Mouse (Mus musculus): ENCODE results near the gene Slc43a1.

The Slc43a1 gene

DNA sequence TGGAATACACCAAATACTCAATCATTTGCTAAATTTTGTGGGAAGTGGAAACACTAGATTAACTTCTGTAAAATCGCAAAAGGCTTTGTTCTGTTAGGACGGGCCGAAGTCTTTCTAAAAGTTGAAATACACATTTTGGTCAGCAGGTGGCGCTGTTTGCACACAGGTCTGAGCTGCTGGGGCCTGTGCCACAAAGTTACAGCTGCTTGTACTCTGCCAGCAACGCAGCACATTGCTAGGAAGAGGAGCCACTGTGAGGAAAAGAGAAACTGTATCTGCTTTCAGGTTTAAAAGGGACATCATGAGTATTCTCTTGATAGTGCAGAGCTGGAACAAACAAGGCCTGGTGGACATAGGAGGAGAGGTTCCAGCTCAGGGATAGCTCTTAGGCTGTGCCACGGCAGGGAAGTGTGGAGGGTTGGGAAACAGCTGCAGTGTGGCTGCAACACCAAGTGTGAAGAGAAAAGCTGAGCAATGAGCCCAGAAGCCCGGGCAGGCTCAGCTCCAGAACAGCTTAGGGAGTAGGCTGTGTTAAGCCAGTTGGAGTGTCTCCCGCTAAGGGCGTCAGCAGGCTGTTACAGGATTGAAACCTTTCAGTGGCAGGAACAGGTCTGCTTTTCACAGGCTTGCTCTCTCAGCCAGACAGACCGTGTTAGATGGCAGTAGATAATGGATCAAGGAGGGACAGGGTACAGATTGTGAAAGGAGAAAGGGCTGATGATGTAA lies 6.8 kb upstream of the Slc43a1 start:
- peak; percentile 62 for DNase-seq (ENCODE audit: low read depth, low spot score)

DNA sequence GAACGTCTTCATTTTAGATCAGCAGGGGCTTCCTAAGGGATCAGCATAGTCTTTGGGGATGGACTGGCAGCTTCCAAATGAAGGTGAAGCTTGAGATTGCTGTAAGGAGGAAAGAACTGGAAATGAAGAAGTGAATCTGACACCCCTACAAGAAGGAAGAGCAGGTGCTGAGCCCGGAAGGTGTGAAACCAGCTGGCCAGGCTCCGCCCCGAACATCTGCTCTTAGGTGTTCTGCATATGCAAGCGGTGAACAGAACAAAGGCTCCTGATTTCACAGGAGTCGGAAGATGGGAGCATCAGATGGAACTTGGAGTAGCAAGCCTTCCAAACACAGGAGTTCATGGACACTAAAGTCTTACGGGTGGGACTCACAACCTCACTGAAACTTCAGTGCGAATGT lies 1.5 kb upstream of the Slc43a1 start:
- no peak for DNase-seq (ENCODE audit: low read depth, low spot score)

DNA sequence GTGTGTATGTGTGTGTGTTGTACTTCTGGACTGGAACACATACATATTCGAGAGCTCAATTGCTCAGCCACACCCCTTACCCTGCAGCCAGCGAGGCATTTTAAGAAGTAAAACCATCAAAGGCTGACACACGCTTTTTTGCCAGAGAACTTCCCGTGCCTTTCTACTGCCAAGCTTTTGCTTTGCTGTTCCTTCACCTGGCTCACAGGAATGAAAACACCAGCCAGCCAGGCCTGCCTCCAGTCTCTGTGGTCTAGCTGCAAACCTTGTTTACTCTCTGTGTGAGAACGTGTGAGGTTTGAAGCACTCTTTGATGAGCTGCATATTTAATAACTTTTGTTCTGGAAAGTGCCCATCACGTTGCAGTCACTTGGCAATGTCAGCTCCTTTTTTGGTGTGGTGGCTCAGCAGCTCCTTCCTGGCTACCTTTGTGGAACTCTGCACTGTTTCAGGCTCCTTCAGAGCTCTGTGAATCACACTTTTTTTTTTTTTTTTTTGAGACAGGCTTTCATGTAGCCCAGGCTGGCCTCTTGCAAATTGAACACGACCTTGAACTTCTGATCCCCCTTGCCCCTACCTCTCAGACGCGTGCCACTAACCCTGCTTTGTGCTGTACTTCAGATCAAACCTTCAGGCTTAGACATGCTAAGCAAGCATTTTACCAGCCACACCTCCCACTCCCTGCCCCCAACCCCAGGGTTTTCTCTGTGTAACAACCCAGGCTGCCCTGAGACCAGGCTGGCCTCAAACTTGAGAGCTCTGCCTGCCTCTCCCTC lies 645 bp upstream of the Slc43a1 start:
- no peak for DNase-seq (ENCODE audit: low read depth, low spot score)

DNA sequence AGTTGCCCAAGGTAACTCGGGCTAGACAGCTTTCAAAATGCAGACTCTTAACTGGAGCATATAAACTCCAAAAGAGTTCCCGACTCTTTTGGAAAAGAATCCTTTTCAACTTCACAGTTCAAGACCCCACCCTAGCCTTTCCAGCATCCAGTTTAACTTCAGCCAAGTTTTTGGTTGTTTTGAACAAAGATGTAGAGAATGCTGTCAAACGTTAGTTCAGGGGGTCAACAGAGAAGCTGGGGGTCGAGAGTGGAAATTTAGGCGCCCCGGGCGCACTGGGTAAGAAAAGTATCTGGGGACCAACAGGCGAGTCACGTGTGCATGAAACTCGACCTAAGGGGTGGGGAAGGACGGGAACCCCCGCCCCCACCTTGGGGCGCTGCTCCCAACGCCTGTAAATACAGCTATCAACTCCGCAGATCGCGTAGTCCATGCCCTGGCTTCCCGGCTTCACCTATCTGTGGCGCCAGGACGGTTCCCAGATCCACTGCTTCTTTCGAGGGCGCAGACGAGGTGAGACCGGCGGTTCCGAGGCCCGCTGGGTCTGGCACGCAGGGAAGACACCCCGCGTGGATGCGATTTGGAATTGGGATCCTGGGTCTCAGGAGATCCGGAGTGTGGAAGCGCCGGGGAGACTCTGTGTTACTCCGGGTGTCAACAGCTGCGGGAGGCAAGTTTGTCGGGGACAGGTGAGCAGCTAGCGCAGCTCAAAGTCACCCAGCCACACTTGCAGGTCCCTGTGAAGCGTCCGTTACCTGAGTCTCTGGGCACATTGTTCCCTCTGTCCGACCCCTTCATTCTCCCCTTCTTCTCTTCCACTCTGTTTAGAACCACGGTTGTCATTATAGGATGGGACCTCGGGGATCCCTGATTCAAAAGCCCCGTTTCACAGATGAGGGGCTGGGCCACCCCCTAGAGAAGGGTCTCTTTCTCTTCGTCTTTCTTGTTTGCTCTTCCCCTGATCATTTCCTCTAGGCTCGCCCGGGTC lies 637 bp downstream of the Slc43a1 start:
- no peak for DNase-seq (ENCODE audit: low read depth, low spot score)

DNA sequence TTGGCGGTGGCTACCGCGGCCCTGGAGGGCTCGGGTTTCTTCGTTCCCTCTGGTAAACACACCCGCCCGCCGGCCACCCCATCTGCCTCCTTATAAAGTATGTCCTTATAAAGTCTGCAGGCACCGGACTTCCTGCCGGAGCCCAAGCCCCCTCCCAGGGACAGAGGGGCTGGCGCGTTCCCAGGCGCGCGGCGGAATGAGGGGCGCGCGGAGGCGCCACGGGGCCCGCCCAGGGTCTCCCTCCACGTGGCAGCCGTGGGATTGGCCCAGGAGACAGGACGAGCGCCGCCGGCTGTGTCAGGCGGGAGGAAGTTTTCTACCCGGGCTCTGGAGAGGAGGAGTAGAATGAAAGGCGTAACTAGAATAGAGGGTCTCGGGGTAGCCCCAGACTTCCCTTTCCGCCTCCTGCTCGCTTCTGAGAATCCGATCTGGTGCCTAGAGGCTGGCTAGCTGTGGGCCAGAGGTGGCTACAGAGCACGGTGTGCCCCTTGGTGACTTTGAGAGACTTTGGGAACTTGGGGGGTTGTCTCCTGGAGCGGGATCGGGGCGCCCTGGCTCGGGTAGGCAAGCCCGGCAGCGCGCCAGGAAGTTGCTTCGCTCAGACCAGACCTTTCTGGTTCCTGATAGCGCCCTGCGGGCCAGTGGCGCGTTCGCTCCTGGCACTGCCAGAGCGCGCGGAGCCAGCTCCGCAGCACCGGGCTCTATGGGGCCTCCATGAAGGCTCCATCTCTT lies 1.5 kb downstream of the Slc43a1 start:
- no peak for DNase-seq (ENCODE audit: low read depth, low spot score)

DNA sequence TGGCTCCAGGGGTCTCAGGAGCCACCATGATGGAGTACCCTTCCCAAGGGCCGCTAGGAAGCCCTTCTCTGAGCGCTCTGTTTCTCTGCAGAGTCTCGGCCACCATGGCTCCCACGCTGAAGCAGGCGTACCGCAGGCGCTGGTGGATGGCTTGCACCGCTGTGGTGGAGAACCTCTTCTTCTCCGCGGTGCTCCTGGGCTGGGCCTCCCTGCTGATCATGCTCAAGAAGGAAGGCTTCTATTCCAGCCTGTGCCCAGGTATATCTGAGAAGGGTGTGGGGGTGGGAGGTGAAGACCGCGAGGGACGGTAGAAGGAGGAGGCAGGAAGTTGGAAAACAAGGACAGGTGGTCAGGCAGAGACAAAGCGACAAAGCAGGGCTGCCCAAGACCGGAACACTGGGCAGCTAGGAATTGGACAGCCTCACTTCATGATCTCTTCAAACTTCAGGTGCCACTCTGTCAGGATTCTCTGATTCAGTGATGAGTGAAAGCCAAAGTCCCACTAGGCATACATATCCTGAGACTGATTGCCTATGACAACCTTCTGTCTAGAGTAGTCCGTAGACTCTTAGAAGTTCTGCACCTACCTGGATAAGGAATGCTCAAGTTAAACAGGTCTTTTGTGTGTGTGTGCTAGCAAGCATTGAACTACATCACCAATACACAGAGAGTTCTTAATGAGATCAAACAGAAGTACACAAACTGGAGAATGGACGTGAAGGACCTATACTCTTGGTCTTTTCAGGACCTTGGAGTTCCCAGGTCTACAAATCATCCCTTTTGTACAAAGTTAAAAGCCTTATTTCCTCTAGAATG lies 2.3 kb downstream of the Slc43a1 start:
- no peak for DNase-seq (ENCODE audit: low read depth, low spot score)

DNA sequence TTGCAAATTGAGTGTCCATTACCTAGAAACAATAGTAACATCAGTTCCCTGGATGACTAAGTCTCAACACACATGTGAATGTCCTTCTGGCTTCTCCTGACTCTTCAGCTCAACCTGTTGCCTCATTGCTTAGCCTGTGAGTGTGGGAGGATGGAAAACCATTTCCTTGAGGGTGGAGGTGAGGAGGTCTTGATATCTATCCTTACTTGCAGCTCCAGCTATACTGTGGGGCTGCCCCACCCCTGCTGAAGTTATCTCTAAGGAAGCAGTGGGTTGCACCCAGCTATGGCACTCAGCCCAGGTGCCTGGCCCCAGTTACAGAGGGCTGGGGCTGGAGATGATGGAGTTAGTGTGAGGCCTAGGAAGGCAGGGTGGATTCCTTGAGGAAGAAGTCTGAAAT lies 3.3 kb downstream of the Slc43a1 start:
- no peak for DNase-seq (ENCODE audit: low read depth, low spot score)

DNA sequence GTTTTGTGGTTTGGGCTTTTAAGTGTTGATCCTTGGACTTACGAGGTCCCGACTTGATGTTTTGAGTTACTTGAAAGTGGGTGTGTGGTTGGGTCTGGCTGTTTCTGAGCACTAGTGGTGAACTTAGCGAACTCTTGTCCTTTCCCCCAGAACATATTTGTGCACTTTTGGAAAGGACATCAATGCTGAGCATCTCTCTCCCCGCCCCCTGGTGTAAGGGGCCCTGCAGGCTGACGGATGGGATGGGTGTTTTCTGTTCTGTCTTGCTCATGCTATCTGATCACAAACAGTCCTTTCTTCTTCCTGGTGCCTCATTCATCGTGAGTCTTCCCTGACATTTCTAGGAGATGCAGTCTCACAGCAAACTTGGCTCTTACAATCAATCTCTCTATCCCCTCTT lies 5.0 kb downstream of the Slc43a1 start:
- DNase-seq (ENCODE audit: low read depth, low spot score), result no peak

DNA sequence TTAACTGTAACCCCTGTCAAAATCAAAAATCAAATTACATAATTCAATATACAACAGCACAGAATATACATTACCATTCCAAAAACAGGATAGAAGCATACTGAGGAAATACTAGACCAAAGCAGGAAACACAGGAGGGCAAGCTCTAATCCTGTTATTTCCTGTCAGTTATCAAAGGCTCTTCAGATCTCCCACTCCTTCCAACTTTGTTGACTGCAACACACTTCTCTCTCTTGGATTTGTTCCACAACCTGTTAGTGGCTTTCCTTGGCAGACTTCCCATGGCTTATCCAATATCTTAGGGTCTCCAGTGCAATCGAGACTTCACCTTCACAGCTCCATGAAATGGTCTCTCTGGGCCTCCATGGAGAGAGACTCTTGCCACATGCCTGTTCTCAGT lies 6.6 kb downstream of the Slc43a1 start:
- no peak for DNase-seq (ENCODE audit: low read depth, low spot score)

DNA sequence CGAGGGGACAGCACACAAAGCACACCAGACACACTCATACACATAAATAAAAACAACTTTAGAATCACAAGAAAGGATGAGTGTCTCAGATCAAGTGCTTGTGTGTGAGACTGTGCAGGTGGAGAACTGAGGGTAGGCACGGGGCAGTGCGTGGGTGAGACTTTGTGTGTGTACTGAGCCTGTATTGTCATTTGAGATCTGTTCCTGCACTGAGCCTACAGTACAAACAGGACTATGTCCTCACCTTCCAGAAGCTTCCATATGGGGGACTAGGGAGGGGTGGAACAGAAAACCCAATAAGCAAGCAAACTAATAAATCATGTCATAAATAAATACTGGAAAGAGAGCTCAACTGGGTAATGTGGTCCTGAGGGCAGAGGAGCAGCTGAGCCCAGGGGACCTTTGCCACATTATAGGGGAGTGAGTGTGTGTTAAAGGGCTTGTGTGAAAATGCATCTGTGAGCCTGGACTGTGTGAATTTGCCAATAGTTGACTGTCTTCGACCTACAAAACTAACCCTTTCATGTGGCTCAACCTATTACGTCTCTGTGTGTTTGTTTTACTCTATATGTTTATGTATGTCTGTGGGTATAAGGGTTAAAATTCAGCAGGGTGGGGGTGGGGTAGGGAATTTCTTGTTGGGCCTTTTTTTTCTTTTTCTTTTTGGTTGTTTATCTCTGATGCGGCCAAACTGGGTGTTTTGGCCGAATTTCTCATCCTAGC lies 11.9 kb downstream of the Slc43a1 start:
- DNase-seq (ENCODE audit: low read depth, low spot score), result no peak

DNA sequence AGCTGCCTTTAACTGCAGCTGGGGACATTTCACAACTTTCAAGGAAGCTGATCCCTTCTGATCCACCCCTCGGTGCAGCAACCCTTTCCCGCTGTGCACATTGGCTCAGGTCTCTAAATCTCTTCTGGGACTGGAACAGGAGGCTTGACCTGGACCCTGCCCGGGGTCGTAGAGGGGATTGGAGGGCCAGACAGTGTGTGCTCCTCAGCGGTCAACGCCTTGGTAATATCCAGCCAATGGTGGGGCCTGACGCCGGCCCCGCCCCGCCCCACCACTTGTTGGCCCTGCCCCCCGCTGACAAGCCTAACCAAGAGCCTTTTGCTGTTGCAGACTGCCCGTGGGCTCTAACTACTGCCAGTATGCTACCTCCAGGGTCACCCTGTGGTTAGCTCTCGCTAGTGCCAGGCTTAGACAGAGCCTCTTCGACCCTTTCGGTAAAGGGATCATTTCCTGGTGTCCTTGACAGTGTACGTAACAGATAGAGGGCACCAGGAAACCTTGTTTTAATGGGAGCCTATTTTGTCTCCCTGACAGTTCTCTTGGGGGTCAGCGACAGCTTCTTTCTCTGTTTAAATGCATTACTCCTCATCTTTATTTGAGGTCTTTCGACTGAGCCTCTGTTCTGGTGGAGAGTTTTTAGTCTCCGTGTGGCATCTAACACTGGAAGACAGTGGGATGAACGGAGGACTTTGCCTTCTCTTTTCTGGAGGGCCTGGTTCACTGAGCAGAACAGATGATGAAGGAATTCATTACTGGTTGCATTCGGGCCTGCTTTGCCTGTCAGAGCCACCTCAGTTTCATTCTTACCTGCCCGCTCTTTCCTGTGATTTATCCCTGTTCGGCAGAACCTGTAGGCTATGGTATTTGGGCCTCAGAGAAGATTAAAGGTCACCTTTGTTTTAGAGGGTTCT lies 12.7 kb downstream of the Slc43a1 start:
- DNase-seq (ENCODE audit: low read depth, low spot score), result no peak

DNA sequence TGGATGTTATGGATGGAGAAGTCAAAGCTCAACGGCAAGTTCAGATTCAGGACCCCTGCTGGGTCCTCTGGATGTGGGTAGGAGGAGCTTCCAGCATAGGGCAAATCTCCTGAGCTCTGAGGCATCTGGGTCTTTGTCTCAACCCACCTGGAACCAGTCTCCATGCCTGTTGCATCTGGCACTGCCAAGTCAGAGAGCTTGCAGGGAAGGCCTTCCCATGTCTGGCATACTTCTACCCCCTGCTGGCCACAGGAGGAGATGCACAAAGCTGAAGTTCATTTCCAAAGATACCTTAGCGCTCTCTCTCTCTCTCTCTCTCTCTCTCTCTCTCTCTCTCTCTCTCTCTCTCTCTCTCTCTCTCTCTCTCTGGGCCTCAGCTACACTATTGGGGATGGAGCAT lies 17.1 kb downstream of the Slc43a1 start:
- DNase-seq (ENCODE audit: low read depth, low spot score), result no peak

DNA sequence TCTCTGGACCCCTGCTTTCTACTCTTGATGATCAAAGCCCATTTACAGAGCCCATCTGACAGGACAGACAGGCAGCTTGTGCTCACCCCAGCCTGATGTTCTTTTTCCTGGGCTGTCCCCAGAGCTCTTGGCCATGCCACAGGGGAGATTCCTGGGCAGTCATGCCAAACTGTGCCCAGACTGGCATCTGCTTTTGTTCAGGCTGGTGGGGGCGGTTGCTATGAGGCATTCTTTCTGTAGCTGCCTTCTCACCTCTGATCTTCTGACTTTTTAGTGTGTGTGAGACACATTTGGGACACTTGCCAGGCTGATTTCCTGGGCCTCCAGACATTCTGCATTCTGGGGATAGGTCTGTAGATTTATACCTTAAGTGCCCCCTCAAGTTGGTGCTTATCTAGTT lies 19.9 kb downstream of the Slc43a1 start:
- DNase-seq (ENCODE audit: low read depth, low spot score), result no peak

DNA sequence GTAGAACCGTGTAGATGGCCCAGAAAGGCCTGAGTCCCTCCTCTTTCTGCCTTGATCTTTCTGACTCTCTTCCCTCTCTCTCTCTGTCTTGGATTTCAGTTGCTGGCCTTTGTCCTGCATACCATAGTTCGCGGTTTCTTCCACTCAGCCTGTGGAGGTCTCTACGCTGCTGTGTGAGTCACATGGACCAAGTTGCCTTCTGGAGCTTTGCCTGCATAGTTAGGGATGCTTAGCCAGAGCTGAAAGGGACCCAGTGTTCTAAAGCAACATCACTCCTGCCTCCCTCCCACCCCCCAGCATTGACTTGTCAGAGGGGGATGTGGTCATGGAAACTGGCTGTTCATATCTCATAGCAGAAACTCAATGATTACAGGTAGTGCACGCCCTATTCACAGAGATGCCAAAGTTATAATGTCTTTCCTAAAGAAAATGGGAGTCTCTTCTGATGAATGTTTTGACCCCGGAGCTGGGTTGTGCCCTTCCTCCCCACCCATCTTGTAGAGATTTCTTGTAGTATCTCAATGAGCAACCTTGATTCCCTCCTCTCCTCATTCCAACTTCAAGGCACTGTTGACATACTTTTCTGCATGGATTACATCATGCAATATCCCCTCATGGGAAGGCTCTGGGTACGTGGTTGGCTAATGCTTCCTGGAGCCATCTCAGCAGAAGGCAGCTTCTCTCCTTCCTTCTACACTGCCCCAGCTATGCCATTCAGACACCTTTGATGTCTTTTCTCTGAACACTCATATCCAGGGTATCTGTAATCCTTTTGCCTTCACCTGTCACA lies 21.5 kb downstream of the Slc43a1 start:
- DNase-seq (ENCODE audit: low read depth, low spot score), result no peak

DNA sequence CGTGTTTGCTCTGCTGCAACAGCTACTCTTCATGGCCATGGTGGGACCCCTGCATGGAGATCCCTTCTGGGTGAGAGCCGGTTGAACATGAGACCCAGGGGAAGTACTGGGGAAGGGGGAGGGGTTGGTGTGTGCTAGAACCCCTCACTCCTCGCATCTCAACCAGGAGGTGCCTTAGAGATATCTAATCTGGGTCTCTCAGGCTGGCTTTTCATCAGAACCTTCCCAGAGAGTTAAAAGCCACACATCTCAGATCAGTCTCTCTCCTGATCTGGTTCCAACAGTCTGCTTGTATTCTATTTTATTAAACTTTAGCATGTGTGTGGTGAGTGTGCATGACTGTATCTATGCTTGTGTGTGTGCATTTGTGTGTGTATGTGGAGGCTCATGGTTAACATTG lies 22.8 kb downstream of the Slc43a1 start:
- no peak for DNase-seq (ENCODE audit: low read depth, low spot score)

DNA sequence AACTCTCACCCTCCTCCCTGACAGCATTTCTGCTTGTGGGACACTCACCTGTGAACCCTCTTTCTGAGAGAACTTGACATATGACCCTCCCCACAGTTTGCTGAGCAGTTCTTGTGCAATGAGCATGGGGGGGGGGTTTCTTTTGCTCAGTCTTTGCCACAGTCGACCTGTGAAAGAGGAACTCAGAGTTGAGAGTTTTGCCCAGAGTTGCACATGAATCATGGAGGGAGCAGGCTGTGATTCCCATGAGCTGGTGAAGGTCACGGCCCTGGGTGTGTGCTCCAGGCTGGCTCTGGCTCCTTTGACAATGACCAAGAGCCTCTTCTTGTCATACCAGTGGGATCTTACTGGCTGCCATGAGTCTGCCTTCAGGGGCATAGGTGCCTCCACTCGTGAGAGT lies 23.6 kb downstream of the Slc43a1 start:
- DNase-seq (ENCODE audit: low read depth, low spot score), result no peak

DNA sequence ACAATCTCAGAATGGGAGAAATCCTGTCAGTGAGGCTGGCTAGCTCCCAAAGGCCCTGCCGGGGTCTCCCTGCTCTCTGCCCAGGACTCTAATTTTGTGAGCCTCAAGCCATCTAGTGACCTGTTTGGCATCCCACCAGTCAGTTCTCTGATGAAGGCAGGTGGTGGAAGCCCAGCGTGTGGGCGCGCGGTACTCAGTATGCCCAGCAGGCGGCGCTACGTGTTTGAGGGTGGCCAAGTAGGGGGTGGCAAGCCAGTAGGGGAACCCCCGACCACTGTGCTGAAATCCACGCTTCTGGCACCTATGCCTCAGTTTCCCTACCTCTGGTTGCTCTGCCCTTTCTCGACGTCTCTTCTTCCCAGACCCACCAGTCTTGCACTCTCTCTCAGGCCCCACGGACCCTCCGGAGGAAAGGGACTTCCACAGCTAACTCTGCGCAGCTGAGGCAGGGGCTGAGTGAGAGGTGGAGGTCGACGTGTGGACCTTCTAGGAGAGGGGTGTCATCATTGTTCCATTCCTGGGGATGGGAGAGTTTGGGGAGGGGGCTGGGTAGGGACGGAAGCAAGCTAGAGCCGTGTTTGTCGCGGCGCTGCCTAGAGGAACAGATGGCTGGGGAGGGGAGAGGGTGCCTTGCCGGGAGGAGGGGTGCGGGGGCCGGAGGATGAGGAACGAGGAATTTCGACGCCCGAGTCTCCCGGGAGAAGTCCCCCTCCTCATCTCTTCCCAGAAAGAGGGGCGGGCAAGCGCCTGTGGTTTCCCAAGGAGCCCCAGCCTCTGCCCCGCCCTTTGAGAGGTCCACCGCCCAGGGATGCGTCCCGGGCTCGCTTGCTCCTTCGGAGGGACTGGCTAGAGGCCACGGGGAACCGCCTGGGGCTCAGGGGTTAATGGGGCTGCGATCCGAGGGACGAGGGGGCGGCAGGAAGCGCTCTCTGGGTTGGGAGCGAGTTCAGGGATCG lies 27.2 kb downstream of the Slc43a1 start:
- DNase-seq (ENCODE audit: low read depth, low spot score), result no peak

Measured in brain, embryonic 18.5 days (tissue).